Mouse (Mus musculus): ENCODE measurements at regions not wholly inside any gene's neighbourhood (a gene's known extent, or its start where the extent isn't known, plus 50 kb on each side); places are given as distances from the start of the nearest gene placed in this dataset.

DNA sequence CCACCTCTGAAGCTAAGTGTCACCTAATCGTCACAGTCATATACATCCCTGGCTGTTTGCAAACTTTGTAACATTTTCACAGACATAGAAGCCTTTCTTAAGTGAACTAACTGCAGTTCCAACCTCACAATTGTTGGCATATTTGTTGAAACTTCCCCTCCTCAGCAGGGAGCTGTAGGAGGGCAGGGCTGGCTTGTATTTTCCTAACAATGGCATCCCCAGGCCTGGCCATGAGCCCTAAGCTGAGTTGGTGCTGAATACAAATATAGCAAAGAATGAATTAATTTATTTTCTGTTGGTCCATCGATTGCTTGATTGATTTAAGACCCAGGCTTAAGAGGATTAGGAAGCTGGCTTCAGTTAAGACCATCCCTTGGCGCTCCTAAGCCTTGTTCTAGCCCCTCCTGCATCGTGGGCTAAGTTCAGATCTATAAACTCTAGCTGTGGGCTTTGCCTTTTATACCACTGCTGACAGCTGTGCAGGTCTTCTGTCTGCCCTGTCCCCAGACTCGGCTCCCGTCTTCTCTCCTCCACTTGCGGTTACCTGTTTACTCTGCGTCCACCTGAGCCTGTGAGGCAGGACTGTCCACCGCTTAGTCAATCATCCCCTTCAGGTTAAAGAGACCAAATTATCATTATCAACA lies 269.8 kb downstream of the Hlx start:
- DNase-seq (ENCODE audit: low spot score in 2 of 2), result no peak

DNA sequence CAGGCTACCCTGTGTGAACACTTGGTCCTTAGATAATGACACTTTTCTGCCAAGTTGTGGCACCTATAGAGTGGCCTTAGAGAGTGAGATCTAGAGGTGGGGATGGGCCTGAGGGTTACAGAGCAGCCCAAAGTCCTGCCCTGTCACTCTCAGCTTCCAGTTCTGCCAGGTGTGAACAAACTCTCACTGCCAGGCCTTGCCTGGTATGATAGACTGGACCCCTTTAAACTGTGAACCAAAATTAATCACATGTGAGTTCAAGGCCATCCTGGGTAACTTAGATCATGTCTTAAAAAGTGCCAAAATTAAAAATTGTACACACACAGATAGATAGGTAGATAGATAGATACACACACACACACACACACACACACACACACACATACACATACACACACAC lies 271.0 kb downstream of the Hlx start:
- DNase-seq (ENCODE audit: low spot score in 2 of 2), result no peak

DNA sequence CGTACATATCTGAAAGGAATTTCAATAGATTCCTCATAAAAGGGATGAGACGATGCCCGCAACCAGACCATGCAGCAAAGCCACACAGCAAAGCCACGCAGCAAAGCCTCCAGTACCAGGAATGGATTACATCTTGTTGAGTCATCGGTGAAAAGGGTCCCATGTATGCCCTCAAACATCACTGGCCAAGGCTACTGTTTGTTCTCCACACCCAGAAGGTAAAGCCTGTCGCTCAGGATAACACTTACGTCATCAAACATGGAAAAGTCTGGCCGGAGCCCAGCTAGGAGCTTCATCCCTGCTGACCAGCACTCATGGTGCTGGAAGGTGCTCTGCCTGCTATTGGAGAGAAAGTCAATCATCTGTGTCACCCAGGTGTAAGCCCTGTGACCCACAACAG lies 275.7 kb downstream of the Hlx start:
- no peak for DNase-seq (ENCODE audit: low spot score in 2 of 2)

- no peak for DNase-seq (ENCODE audit: low spot score in 2 of 2)
Observed at GRCm38 (mm10) chr1:184454381-184454780, 278.0 kb downstream of the Hlx start.

DNA sequence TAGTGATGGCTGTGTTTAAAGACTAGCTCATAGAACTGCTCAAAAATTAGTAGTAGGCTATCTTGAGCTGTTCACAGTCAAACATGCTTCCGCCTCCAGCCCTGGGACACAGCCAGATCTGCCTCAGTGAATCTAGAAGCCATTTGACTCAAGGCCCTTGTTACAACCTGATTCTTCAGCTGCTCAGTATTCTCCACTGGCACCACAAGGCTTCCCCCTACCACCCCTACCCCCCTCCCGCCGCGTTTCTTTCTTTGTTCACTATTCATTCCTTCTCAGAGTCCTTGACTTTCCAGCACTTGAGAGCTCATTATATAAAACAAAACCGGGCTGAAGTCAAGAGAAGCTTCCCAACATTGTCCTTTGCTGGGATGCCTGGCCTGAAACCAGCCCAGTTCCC lies 278.7 kb downstream of the Hlx start:
- no peak for DNase-seq (ENCODE audit: low spot score in 2 of 2)

DNA sequence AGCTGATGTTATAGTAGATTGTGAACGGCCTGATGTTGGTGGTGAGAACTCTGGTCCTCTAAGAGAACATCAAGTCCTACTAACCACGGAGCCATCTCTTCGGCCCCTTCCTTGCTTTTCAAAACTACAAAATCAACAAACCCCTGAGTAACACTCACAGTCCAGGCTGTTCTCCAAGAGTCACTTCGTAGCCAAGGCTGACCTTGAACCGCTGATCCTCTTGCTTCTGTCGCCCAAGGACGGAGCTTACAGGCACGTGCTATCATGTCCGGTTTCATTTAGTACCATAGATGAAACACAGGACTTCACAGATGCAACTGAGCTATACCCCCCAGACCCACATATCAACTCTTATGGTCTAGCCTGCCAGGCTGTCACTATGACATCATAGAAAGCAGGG lies 279.4 kb downstream of the Hlx start:
- DNase-seq (ENCODE audit: low spot score in 2 of 2), result no peak

GRCm38 (mm10) chr1:184451686-184452085 lies 280.7 kb downstream of the Hlx start:
- no peak for DNase-seq (ENCODE audit: low spot score in 2 of 2)

DNA sequence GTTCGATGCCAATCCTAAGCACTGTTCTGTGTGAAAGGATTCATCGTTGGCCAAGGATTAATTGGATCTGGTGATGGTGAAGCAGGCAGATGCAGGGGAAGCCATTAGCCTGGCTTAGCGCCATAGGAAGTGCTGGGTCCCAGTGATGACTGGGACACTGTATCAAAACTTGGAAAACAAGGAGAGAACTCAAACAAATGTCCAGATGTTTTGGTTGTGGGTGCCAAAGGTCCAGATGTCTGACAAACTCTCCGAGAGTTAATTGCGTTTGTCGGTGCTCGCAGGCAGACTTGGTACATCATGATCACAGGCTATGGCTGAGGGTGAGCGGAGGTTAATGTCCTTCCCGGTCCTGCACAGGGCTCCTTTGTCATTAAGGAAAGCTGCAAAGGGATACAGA lies 283.4 kb downstream of the Hlx start:
- DNase-seq (ENCODE audit: low spot score in 2 of 2), result peak in 1 of 2 experiments; percentile 23

DNA sequence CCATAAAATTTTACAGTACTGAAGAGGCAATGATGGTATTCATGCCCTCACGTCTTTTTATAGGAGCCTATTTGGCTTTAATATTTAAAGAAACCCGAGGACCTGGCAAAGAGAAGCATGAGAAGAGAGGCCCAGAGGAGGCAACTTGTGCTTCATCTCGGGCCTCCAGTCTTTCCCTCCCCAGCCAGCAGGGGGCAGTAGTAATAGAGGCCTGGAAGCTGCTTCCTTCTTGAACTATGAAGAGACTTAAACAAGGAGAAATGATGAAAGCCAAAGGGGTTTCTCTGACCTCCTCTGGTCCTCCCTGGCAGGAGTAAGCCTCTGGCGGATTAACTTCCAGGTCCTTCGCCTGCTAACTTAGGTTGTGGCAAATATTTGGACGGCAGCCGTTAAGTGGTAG lies 284.5 kb downstream of the Hlx start:
- DNase-seq (ENCODE audit: low spot score in 2 of 2), result peak; percentile 72 to 86

DNA sequence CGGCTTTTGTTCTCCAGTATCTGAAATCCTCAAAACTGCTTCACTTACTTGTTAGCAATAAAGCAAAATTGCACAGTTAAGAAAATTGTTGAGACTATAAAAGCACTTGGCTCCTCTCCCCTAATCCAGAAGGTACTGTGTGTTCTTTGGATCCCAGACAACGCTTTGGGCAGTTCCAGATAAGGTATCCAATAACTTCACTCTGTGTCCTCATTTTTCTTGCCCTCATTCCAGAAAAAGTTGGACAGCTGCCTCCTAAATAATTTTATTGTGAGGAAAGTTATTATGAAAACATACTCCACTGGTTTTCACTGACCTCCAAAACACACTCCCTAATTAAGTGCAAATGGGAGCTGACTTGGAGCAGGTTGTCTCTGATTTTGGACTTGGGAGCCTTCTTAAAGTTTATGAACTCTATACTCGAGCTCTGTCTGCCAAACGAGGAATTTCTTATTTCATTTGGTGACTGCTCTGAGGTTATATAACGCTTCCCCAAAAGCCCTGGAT lies 285.2 kb downstream of the Hlx start:
- DNase-seq (ENCODE audit: low spot score in 2 of 2), result peak; percentile 26 to 34

DNA sequence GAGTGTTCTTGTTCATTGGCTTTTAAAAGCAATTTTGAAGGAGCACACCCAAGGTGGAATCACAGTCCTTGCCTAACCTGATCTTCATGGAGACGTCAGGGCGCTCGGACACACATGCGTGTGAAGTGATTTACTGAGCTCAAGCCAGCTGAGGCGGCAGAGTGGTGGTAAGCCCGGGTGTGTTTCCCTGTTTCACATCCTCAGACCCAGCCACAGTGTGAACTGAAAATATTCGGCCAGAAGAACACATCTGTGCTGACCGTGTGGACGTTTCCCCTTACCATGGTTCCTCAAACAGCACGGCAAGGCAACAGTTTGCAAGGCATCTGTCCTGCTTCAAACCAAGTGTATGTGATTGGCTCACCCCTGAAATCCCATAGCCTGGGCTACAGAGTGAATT lies 288.2 kb downstream of the Hlx start:
- no peak for DNase-seq (ENCODE audit: low spot score in 2 of 2)

- no peak for DNase-seq (ENCODE audit: low spot score in 2 of 2)
Observed at GRCm38 (mm10) chr1:184442701-184443100, 289.7 kb downstream of the Hlx start.

GRCm38 (mm10) chr1:184441005-184441557 lies 291.3 kb downstream of the Hlx start:
- DNase-seq (ENCODE audit: low spot score in 2 of 2), result peak; percentile 28 to 48

DNA sequence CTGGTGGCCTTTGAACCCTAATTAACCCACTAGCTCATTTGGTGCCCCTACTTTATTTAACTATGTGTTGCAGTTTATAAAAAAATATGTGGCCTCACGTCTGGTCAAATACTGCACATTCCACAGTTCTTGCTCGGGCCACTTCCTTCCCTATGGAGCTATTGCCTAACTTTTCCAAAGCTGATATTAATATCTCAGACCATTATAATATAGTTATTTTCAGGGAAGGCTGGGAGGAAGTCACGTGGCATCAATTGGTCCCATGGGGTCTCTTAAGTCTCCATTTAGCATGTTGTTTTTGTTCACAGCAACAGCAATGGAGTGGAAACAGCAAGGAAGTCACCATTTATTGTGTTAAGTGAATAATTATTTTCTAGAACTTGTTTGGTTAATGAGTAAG lies 292.9 kb downstream of the Hlx start:
- peak in 1 of 2 experiments; percentile 16 for DNase-seq (ENCODE audit: low spot score in 2 of 2)

DNA sequence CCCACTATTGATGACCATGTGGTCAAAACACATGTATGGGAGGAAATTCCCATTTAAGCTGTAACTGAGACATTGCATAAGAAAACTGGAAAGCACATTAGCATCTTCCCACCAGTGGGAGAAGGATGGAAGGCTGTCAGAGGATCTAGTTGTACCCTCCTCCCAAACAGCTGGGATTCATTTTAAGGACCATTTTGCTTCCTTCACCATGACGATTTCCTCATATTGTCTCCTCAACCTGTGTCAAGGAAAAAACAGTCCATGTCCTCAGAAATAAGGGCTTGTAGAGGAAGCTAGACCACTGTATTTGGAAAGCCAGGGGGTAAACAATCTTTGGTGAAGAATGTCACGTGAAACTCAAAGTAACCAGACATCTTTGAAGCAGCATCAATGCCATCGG lies 296.0 kb downstream of the Hlx start:
- DNase-seq (ENCODE audit: low spot score in 2 of 2), result no peak

DNA sequence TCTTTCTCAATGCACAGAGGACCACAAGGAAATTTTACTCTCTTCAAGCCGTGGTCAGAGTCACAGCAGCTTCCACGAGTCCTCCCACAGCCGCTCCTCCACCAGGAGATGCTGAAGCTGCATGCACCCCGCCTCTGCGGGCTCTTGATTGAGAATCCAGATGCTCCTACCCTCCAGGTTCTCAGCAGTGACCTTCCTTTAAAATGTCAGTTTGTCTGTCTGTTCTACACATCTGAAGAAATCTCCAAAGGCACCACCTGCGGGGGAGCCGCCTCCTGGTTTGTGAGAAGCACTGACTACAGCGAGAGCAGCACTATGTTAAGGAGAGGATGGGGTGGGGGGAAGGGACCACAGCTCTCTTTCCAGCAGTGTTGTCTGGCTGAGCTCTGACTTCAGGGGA lies 303.8 kb downstream of the Hlx start:
- DNase-seq (ENCODE audit: low spot score in 2 of 2), result no peak

DNA sequence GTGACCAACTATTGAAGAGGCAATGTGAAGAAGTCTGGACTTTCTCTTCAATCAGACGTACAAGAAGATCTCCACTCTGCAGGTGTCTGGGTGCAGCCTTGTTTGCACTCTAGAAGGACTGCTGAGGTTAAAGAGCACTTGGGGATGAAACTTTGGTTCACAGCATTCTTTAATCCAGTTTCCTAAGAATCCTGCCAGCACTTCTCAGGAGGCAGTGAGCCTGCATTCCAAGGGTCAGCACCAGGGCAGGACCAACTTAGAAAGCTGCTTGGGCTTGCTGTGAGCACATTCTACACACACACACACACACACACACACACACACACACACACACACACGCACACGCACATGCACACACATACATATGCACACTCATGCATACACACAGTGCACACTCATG lies 304.4 kb downstream of the Hlx start:
- no peak for DNase-seq (ENCODE audit: low spot score in 2 of 2)

DNA sequence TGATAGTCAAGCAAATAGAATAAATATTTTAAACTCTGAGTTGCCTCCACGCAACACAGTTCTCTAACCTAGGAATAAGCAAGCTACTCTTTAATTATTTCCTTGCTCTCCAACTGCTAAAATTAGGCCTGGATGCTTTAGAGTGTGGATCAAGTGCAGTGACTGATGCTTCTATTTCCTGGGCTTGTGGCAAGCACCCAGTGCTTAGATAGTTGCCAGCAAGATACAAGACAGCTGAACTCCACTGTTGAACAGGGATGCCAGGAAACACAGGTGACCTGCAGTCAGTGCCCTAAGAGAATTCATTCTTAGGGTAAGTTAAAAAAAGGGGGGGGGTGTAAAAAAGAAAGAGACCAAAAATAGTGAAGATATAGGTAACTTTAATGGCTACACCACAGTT lies 306.7 kb downstream of the Hlx start:
- DNase-seq (ENCODE audit: low spot score in 2 of 2), result no peak

GRCm38 (mm10) chr1:184424035-184424434 lies 308.4 kb downstream of the Hlx start:
- no peak for DNase-seq (ENCODE audit: low spot score in 2 of 2)

GRCm38 (mm10) chr1:184412596-184412995 lies 319.8 kb downstream of the Hlx start:
- DNase-seq (ENCODE audit: low spot score in 2 of 2), result no peak

GRCm38 (mm10) chr1:184411066-184411465 lies 321.4 kb downstream of the Hlx start:
- no peak for DNase-seq (ENCODE audit: low spot score in 2 of 2)

DNA sequence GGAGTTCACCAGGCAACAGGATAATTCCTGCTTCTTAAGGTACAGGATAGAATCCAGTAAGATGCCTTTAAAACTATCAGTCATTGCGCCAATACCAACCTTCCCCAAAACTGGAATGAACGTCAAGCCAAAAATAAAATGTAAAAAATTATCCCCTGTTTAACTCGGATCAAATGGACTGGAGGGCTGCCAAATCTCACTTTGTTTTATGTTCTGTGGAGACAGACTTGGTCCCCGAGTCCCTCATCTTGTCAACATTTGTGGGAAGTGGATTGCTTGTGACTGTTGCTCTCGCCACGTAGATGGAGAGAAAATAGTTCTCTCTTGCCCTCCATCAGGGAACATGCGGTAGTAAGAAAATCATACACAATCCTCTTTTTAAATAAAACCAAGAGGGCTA lies 322.4 kb downstream of the Hlx start:
- no peak for DNase-seq (ENCODE audit: low spot score in 2 of 2)

DNA sequence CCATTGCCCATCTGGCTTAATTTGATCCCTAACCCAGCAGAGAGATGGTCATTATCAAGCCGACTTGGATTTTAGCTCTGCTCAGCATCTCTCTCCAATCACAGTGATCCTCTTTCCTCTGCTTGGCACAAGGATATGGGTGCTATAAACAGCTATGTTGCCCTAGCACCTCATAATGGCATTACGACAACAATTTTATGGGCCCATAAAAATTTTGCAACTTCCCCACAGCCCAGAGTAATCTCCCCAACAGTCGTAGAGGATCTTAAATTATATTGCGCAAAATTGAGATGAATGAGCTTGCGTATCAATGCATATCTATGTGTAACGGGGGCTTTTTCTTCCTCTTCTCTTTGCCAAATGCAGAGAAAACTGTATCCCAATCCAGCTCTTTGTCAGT lies 329.4 kb downstream of the Hlx start:
- peak; percentile 17 to 26 for DNase-seq (ENCODE audit: low spot score in 2 of 2)

DNA sequence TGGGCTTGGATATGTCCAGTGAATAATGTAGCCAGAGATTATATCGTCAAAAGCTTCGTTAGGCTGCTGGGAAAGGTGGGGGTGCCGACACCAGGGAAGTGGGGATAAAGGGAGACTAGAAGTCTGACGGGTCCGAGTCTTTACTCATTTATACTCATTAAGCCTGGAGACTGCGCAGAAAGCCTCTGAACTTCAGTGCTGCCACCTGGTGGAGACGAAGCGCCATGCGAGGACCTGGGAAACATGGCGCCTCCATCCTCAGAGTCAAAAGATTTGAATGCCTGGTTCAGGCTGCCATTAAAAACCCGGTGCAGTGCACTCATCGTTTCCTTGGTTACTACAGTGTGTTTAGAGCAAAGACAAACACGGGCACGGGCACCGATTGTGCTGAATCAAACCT lies 337.2 kb downstream of the Hlx start:
- peak; percentile 52 to 54 for DNase-seq (ENCODE audit: low spot score in 2 of 2)
